ENCODE assay signal across 24 mouse cellular contexts in the genomic region with DNA sequence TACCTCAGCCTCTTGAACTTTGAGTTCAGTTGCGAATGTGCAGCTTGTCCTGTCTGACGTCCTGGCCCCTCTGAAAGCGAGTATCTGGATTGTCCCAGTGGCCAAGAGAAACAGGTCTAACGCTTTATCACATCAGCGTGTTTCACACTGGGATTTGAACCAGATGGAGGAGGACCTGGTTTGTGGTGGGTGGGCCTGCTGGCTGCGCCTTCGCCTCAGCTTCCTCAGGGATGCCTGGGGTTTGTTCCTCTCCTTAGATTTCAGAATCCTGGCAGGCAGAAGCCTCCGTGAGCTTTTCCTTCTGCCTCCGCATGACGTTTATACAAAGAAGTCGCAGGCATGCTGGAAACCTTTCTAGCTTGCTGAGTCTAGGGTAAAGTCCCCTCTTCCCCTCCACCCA.
DNase-seq lines count a peak whose midpoint lies in the region; ATAC-seq lines count a peak whose summit lies in the region.
"Had no signal": no experiment of that assay in that cellular context is flagged by ENCODE, and none has a peak within 500 bp of the region (broad histone marks: within the 10 kb centered on the region; RNA-seq: fewer than 3 reads in every experiment).

No protein-coding gene starts in this region.

- H3K27ac ChIP-seq in heart, embryonic 10.5 days, result no peak overlapping the region
- H3K27ac ChIP-seq in neural tube, embryonic 15.5 days (replicated peaks), result no peak overlapping the region
- H3K27ac ChIP-seq in embryonic facial prominence, embryonic 11.5 days (replicated peaks; ENCODE audit: low read depth, low read length), result no peak overlapping the region
- no peak overlapping the region for H3K27ac ChIP-seq in stomach, embryonic 16.5 days (ENCODE audit: low read length)
- H3K27ac ChIP-seq: embryonic facial prominence, embryonic 15.5 days; gastrocnemius, adult 2 months; heart, embryonic 15.5 days; hindbrain, embryonic 12.5 days; hindbrain, embryonic 15.5 days had no signal

- ATAC-seq in neural tube, embryonic 15.5 days (ENCODE audit: low FRiP score), result no peak
- no peak for ATAC-seq in embryonic facial prominence, embryonic 11.5 days (replicated peaks; ENCODE audit: insufficient number of reproducible peaks, low FRiP score, low TSS enrichment, low read depth)
- ATAC-seq in stomach, embryonic 16.5 days (ENCODE audit: insufficient read depth, low FRiP score), result 0 out of 2 replicates have a peak, but pooled peaks have one; percentile 53
- ATAC-seq: CD4-positive, CD25-positive, alpha-beta regulatory T cell, adult 4 months; forebrain, embryonic 14.5 days; forebrain, postnatal 0 days; intestine, embryonic 16.5 days had no signal

- H3K36me3 ChIP-seq in heart, embryonic 10.5 days, result no peaks in the 10 kb centered on the region
- H3K36me3 ChIP-seq in neural tube, embryonic 15.5 days, result no peaks in the 10 kb centered on the region
- H3K36me3 ChIP-seq in embryonic facial prominence, embryonic 11.5 days (replicated peaks; ENCODE audit: control insufficient read depth, insufficient read depth, low read depth, low read length), result no peaks in the 10 kb centered on the region
- no peaks in the 10 kb centered on the region for H3K36me3 ChIP-seq in stomach, embryonic 16.5 days (ENCODE audit: control insufficient read depth, insufficient read depth, low read length)
- H3K36me3 ChIP-seq: embryonic facial prominence, embryonic 15.5 days; heart, embryonic 12.5 days; heart, embryonic 15.5 days; hindbrain, embryonic 12.5 days; hindbrain, embryonic 15.5 days had no signal

- H3K4me1 ChIP-seq in heart, embryonic 10.5 days, result 0 out of 2 replicates have a peak, but pooled peaks cover 3% of the 10 kb centered on the region
- H3K4me1 ChIP-seq in neural tube, embryonic 15.5 days, result no peaks in the 10 kb centered on the region; the same call in 1 of the 2 replicates
- H3K4me1 ChIP-seq in embryonic facial prominence, embryonic 11.5 days (ENCODE audit: control insufficient read depth, insufficient read depth, low read length), result no peaks in the 10 kb centered on the region
- no peaks in the 10 kb centered on the region for H3K4me1 ChIP-seq in stomach, embryonic 16.5 days (ENCODE audit: control insufficient read depth, insufficient read depth, low read length)
- H3K4me1 ChIP-seq: embryonic facial prominence, embryonic 15.5 days; heart, embryonic 12.5 days; heart, embryonic 15.5 days; hindbrain, embryonic 15.5 days had no signal

- H3K4me2 ChIP-seq in neural tube, embryonic 15.5 days, result no peak overlapping the region
- no peak overlapping the region for H3K4me2 ChIP-seq in embryonic facial prominence, embryonic 11.5 days (ENCODE audit: low read depth, low read length)
- no peak overlapping the region for H3K4me2 ChIP-seq in stomach, embryonic 16.5 days (ENCODE audit: low read depth, low read length)
- H3K4me2 ChIP-seq: embryonic facial prominence, embryonic 15.5 days; heart, embryonic 12.5 days; heart, embryonic 15.5 days; hindbrain, embryonic 12.5 days; hindbrain, embryonic 15.5 days had no signal

- intact Hi-C loops in heart, postnatal 14 days (cut with DNase I), result no loop called here

- DNase-seq in heart, postnatal 14 days, result peak; percentile 7 to 13
- no peak for DNase-seq in heart, embryonic 10.5 days (ENCODE audit: low spot score)
- DNase-seq in neural tube, embryonic 10.5 days (ENCODE audit: extremely low spot score, low spot score), result peak; percentile 24
- DNase-seq in embryonic facial prominence, embryonic 11.5 days (ENCODE audit: low spot score), result peak; percentile 47
- DNase-seq in ovary, adult 18-20 months (ENCODE audit: low spot score), result no peak
- DNase-seq: adrenal gland, adult 2 months; adrenal gland, postnatal 14 days; cerebellum, adult 11 months; cerebellum, adult 2 months; cerebellum, adult 9-11 months; cerebellum, postnatal 25 days; forebrain, postnatal 0 days; gastrocnemius, adult 2 months; gastrocnemius, postnatal 14 days had no signal

- WGBS in heart, embryonic 10.5 days, result 61% methylated on average over 11 of the region's 11 CpGs
- WGBS in neural tube, embryonic 15.5 days, result 86% methylated on average over 11 of the region's 11 CpGs
- 62% methylated on average over 11 of the region's 11 CpGs for WGBS in embryonic facial prominence, embryonic 11.5 days
- 52% methylated on average over 11 of the region's 11 CpGs for WGBS in stomach, embryonic 16.5 days

- H3K9me3 ChIP-seq in heart, embryonic 10.5 days, result no peaks in the 10 kb centered on the region
- no peaks in the 10 kb centered on the region for H3K9me3 ChIP-seq in neural tube, embryonic 15.5 days (replicated peaks)
- no peaks in the 10 kb centered on the region for H3K9me3 ChIP-seq in embryonic facial prominence, embryonic 11.5 days (replicated peaks; ENCODE audit: control insufficient read depth, low read length)
- H3K9me3 ChIP-seq in stomach, embryonic 16.5 days (replicated peaks; ENCODE audit: control insufficient read depth, low read length), result no peaks in the 10 kb centered on the region
- H3K9me3 ChIP-seq: embryonic facial prominence, embryonic 15.5 days; heart, embryonic 12.5 days; heart, embryonic 15.5 days; hindbrain, embryonic 12.5 days; hindbrain, embryonic 15.5 days had no signal

- no peaks in the 10 kb centered on the region for H3K27me3 ChIP-seq in heart, embryonic 10.5 days (ENCODE audit: insufficient read depth, poor library complexity, severe bottlenecking)
- no peaks in the 10 kb centered on the region; the same call in 1 of the 2 replicates for H3K27me3 ChIP-seq in neural tube, embryonic 15.5 days (replicated peaks)
- no peaks in the 10 kb centered on the region for H3K27me3 ChIP-seq in embryonic facial prominence, embryonic 11.5 days (ENCODE audit: control insufficient read depth, insufficient read depth, low read length)
- no peaks in the 10 kb centered on the region for H3K27me3 ChIP-seq in stomach, embryonic 16.5 days (ENCODE audit: control insufficient read depth, insufficient read depth, low read length)
- H3K27me3 ChIP-seq: embryonic facial prominence, embryonic 15.5 days; hindbrain, embryonic 12.5 days; hindbrain, embryonic 15.5 days had no signal

- no peak overlapping the region for H3K4me3 ChIP-seq in heart, embryonic 10.5 days
- H3K4me3 ChIP-seq in neural tube, embryonic 15.5 days (replicated peaks), result no peak overlapping the region
- H3K4me3 ChIP-seq in embryonic facial prominence, embryonic 11.5 days (ENCODE audit: low read depth, low read length), result no peak overlapping the region
- no peak overlapping the region for H3K4me3 ChIP-seq in stomach, embryonic 16.5 days (replicated peaks; ENCODE audit: low read length)
- H3K4me3 ChIP-seq: embryonic facial prominence, embryonic 15.5 days; gastrocnemius, adult 2 months; heart, embryonic 12.5 days; heart, embryonic 15.5 days; hindbrain, embryonic 12.5 days; hindbrain, embryonic 15.5 days had no signal

- H3K9ac ChIP-seq in neural tube, embryonic 15.5 days (replicated peaks), result no peak overlapping the region
- H3K9ac ChIP-seq in embryonic facial prominence, embryonic 11.5 days (replicated peaks; ENCODE audit: low read length), result no peak overlapping the region
- no peak overlapping the region for H3K9ac ChIP-seq in stomach, embryonic 16.5 days (ENCODE audit: low read length)
- H3K9ac ChIP-seq: embryonic facial prominence, embryonic 15.5 days; forebrain, postnatal 0 days; heart, embryonic 12.5 days; heart, embryonic 15.5 days; hindbrain, embryonic 12.5 days; hindbrain, embryonic 15.5 days had no signal

Comparison
In these comparisons a context has a peak if more than half of its experiments do, and no peak if none do; other contexts are left out.
1. DNase-seq: peak in heart, postnatal 14 days (2 of 2), neural tube, embryonic 10.5 days (single experiment) and embryonic facial prominence, embryonic 11.5 days (single experiment); none in heart, embryonic 10.5 days (single experiment) and ovary, adult 18-20 months (single experiment).